13 mouse cellular contexts compared by ENCODE assay signal in the genomic region with DNA sequence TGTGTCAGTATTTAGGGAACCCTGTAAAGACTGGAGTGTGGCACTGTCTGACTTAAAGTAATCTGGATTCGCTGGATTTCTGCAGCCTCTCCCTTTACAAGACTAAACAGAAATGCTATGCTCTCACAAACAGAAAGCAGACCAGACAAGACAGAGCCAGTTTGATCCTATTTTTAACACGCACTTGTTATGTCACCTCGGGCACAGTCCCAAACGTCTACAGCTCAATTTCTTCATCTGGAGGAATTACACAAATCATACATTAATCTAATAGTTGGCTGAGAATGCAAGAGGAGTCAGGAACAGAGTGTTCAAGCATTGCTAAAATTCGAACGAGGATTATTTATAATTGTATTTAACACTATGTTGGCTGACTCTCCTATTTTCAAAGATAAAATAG.
DNase-seq lines count a peak whose midpoint lies in the region; ATAC-seq and TF ChIP-seq lines count a peak whose summit lies in the region.
"Had no signal": no experiment of that assay in that cellular context is flagged by ENCODE, and none has a peak within 500 bp of the region (broad histone marks: within the 10 kb centered on the region; RNA-seq: fewer than 3 reads in every experiment).

No protein-coding gene starts in this region.

- no peak overlapping the region for H3K9ac ChIP-seq in heart, embryonic 12.5 days
- H3K9ac ChIP-seq in CH12.LX (ENCODE audit: insufficient read depth, low read depth): no peak overlapping the region
- no peak overlapping the region for H3K9ac ChIP-seq in lung, embryonic 16.5 days (ENCODE audit: low read length)
- H3K9ac ChIP-seq: forebrain, embryonic 12.5 days; limb, embryonic 15.5 days; neural tube, embryonic 12.5 days had no signal

- no peak for TF ChIP-seq RAD21 in CH12.LX (IDR thresholded peaks at IDR 0.05; ENCODE audit: low read depth, low read length)

- no peak for TF ChIP-seq EP300 in CH12.LX (IDR thresholded peaks at IDR 0.05; ENCODE audit: low read length)

- dilution Hi-C loops in CH12.LX (cut with MboI; ENCODE audit: extremely low pct_ligation_motif_present, extremely low pct_unique_long_range_greater_than_20kb, low sequenced_read_pairs): no loop called here

- H3K9me3 ChIP-seq in heart, embryonic 12.5 days (replicated peaks): no peaks in the 10 kb centered on the region
- H3K9me3 ChIP-seq in CH12.LX (replicated peaks; ENCODE audit: low read length): no peaks in the 10 kb centered on the region
- H3K9me3 ChIP-seq in lung, embryonic 16.5 days (ENCODE audit: control insufficient read depth, low read length): no peaks in the 10 kb centered on the region
- H3K9me3 ChIP-seq in forebrain, embryonic 10.5 days: no peaks in the 10 kb centered on the region
- H3K9me3 ChIP-seq: forebrain, embryonic 12.5 days; limb, embryonic 15.5 days; midbrain, embryonic 10.5 days; neural tube, embryonic 12.5 days had no signal

- TF ChIP-seq POLR2A in CH12.LX (IDR thresholded peaks at IDR 0.05; ENCODE audit: low read depth, low read length): no peak

- intact Hi-C loops in gastrocnemius, adult 2 months (cut with DNase I): no loop called here

- H3K27ac ChIP-seq in heart, embryonic 12.5 days (ENCODE audit: poor library complexity, severe bottlenecking): no peak overlapping the region
- H3K27ac ChIP-seq in CH12.LX (ENCODE audit: insufficient read depth, low read depth): no peak overlapping the region
- peak overlapping the region; percentile 61 for H3K27ac ChIP-seq in gastrocnemius, adult 2 months
- H3K27ac ChIP-seq in lung, embryonic 16.5 days (ENCODE audit: low read length): no peak overlapping the region
- H3K27ac ChIP-seq in forebrain, embryonic 10.5 days: no peak overlapping the region
- H3K27ac ChIP-seq: forebrain, embryonic 12.5 days; limb, embryonic 15.5 days; midbrain, embryonic 10.5 days; neural tube, embryonic 12.5 days had no signal

- no peaks in the 10 kb centered on the region for H3K36me3 ChIP-seq in heart, embryonic 12.5 days
- no peaks in the 10 kb centered on the region for H3K36me3 ChIP-seq in CH12.LX (replicated peaks in 1 of 2; ENCODE audit: control insufficient read depth in 1 of 2, insufficient read depth in 1 of 2, low read length in 1 of 2)
- no peaks in the 10 kb centered on the region for H3K36me3 ChIP-seq in lung, embryonic 16.5 days (ENCODE audit: control insufficient read depth, insufficient read depth, low read length)
- no peaks in the 10 kb centered on the region for H3K36me3 ChIP-seq in forebrain, embryonic 10.5 days (replicated peaks)
- H3K36me3 ChIP-seq: forebrain, embryonic 12.5 days; limb, embryonic 15.5 days; midbrain, embryonic 10.5 days; neural tube, embryonic 12.5 days had no signal

- TF ChIP-seq CTCF in CH12.LX (conservative IDR thresholded peaks at IDR 0.05 in 1 of 2, IDR thresholded peaks at IDR 0.05 in 1 of 2; ENCODE audit: low read depth in 2 of 2, low read length in 2 of 2): no peak
- TF ChIP-seq CTCF in gastrocnemius, adult 2 months (IDR thresholded peaks at IDR 0.05): no peak

- 58% methylated on average over 6 of the region's 6 CpGs for WGBS in heart, embryonic 12.5 days
- 38% methylated on average over 6 of the region's 6 CpGs for WGBS in lung, embryonic 16.5 days
- 88% methylated on average over 6 of the region's 6 CpGs for WGBS in forebrain, embryonic 10.5 days

- in situ Hi-C loops in CH12.LX (cut with MboI; ENCODE audit: low pct_ligation_motif_present, low pct_unique_long_range_greater_than_20kb, low sequenced_read_pairs): no loop called here

- peak; percentile 35 to 45 for DNase-seq in heart, adult 18-20 months
- DNase-seq in CH12.LX (ENCODE audit: extremely low read depth): no peak
- DNase-seq in gastrocnemius, adult 2 months: peak; percentile 63
- DNase-seq in thymus, postnatal 4 days: no peak
- no peak for DNase-seq in forebrain, embryonic 10.5 days (ENCODE audit: extremely low spot score, low spot score)
- no peak for DNase-seq in thymus, postnatal 10 days (ENCODE audit: low spot score in 2 of 2)
- DNase-seq: kidney, postnatal 36 days had no signal

- no peaks in the 10 kb centered on the region for H3K27me3 ChIP-seq in heart, embryonic 12.5 days (replicated peaks)
- no peaks in the 10 kb centered on the region for H3K27me3 ChIP-seq in CH12.LX (replicated peaks)
- no peaks in the 10 kb centered on the region for H3K27me3 ChIP-seq in lung, embryonic 16.5 days (ENCODE audit: control insufficient read depth, insufficient read depth, low read depth, low read length)
- no peaks in the 10 kb centered on the region for H3K27me3 ChIP-seq in forebrain, embryonic 10.5 days (ENCODE audit: poor library complexity, severe bottlenecking)
- H3K27me3 ChIP-seq: forebrain, embryonic 12.5 days; limb, embryonic 15.5 days; neural tube, embryonic 12.5 days had no signal

- H3K79me2 ChIP-seq in CH12.LX (replicated peaks; ENCODE audit: control insufficient read depth, extremely low read depth, insufficient read depth, poor library complexity, severe bottlenecking): no peaks in the 10 kb centered on the region

- no peak overlapping the region for H3K4me2 ChIP-seq in heart, embryonic 12.5 days
- peak overlapping the region; percentile 29; the same call in 1 of the 2 replicates for H3K4me2 ChIP-seq in CH12.LX (ENCODE audit: insufficient read depth, low read depth, poor library complexity, severe bottlenecking)
- no peak overlapping the region for H3K4me2 ChIP-seq in lung, embryonic 16.5 days (ENCODE audit: low read depth, low read length)
- H3K4me2 ChIP-seq: forebrain, embryonic 12.5 days; limb, embryonic 15.5 days; neural tube, embryonic 12.5 days had no signal

- H3K4me3 ChIP-seq in heart, embryonic 12.5 days: no peak overlapping the region
- H3K4me3 ChIP-seq in CH12.LX (replicated peaks in 1 of 3; ENCODE audit: low read depth in 2 of 3, low read length in 2 of 3, poor library complexity in 1 of 3): no peak overlapping the region
- peak overlapping the region; percentile 35 for H3K4me3 ChIP-seq in gastrocnemius, adult 2 months
- no peak overlapping the region for H3K4me3 ChIP-seq in lung, embryonic 16.5 days (ENCODE audit: low read length)
- H3K4me3 ChIP-seq in forebrain, embryonic 10.5 days: no peak overlapping the region
- H3K4me3 ChIP-seq: forebrain, embryonic 12.5 days; limb, embryonic 15.5 days; midbrain, embryonic 10.5 days; neural tube, embryonic 12.5 days had no signal

- H3K4me1 ChIP-seq in heart, embryonic 12.5 days (replicated peaks): no peaks in the 10 kb centered on the region
- no peaks in the 10 kb centered on the region for H3K4me1 ChIP-seq in CH12.LX (ENCODE audit: control insufficient read depth in 1 of 2, insufficient read depth in 2 of 2)
- peaks cover 4% of the 10 kb centered on the region; the same call in 1 of the 2 replicates for H3K4me1 ChIP-seq in lung, embryonic 16.5 days (replicated peaks; ENCODE audit: control insufficient read depth, insufficient read depth, low read length)
- no peaks in the 10 kb centered on the region for H3K4me1 ChIP-seq in forebrain, embryonic 10.5 days
- H3K4me1 ChIP-seq: forebrain, embryonic 12.5 days; limb, embryonic 15.5 days; midbrain, embryonic 10.5 days; neural tube, embryonic 12.5 days had no signal

- ATAC-seq in heart, embryonic 12.5 days (ENCODE audit: insufficient number of reproducible peaks, low FRiP score): no peak
- peak; percentile 95 for ATAC-seq in lung, embryonic 16.5 days (ENCODE audit: low read depth)

TF ChIP-seq in CH12.LX, 34 proteins besides CTCF, POLR2A, EP300 and RAD21:
- TF ChIP-seq MAX (IDR thresholded peaks at IDR 0.05; ENCODE audit: low read length) (no peak), TCF12 (IDR thresholded peaks at IDR 0.05; ENCODE audit: low read depth, low read length) (no peak), GABPA (IDR thresholded peaks at IDR 0.05; ENCODE audit: insufficient replicate concordance, low read depth, low read length) (no peak), UBTF (IDR thresholded peaks at IDR 0.05; ENCODE audit: low read depth, low read length) (no peak), ETS1 (conservative IDR thresholded peaks at IDR 0.05; ENCODE audit: low read depth, low read length) (no peak), HCFC1 (IDR thresholded peaks at IDR 0.05; ENCODE audit: low read depth, low read length) (no peak), PAX5 (IDR thresholded peaks at IDR 0.05; ENCODE audit: low read length) (no peak), SIN3A (IDR thresholded peaks at IDR 0.05; ENCODE audit: low read length) (no peak), ZKSCAN1 (IDR thresholded peaks at IDR 0.05; ENCODE audit: borderline replicate concordance, low read depth, low read length) (no peak), MXI1 (IDR thresholded peaks at IDR 0.05; ENCODE audit: low read depth, low read length) (no peak), TBP (conservative IDR thresholded peaks at IDR 0.05; ENCODE audit: low read depth, low read length) (no peak), E2F4 (IDR thresholded peaks at IDR 0.05; ENCODE audit: insufficient replicate concordance, low read depth, low read length) (no peak), MAZ (IDR thresholded peaks at IDR 0.05; ENCODE audit: low read depth, low read length) (no peak), ZMIZ1 (IDR thresholded peaks at IDR 0.05; ENCODE audit: low read depth, low read length) (no peak), KAT2A (IDR thresholded peaks at IDR 0.05; ENCODE audit: insufficient replicate concordance, low read length) (no peak), MAFK (IDR thresholded peaks at IDR 0.05; ENCODE audit: insufficient replicate concordance, low read length) (no peak), SMC3 (IDR thresholded peaks at IDR 0.05; ENCODE audit: low read depth, low read length) (no peak), CHD2 (IDR thresholded peaks at IDR 0.05; ENCODE audit: low read length) (no peak), MYC (IDR thresholded peaks at IDR 0.05; ENCODE audit: low read depth, low read length) (no peak), NRF1 (IDR thresholded peaks at IDR 0.05; ENCODE audit: low read depth, low read length) (no peak)

Comparison
In these comparisons a context has a peak if more than half of its experiments do, and no peak if none do; other contexts are left out.
1. DNase-seq: peak in heart, adult 18-20 months (2 of 2) and gastrocnemius, adult 2 months (single experiment); none in CH12.LX (single experiment), thymus, postnatal 4 days (single experiment), forebrain, embryonic 10.5 days (single experiment) and thymus, postnatal 10 days (0 of 2).